Mouse (Mus musculus) mesoderm, embryonic 11.5 days (tissue): ENCODE measurements around the gene Ttc23.

Experiments used
- DNase-seq: peaks from one replicate; pipeline ENCODE4 v3.0.0-alpha.2; 2012; ENCODE audit warnings: low read depth, low spot score

Gene Ttc23

DNA sequence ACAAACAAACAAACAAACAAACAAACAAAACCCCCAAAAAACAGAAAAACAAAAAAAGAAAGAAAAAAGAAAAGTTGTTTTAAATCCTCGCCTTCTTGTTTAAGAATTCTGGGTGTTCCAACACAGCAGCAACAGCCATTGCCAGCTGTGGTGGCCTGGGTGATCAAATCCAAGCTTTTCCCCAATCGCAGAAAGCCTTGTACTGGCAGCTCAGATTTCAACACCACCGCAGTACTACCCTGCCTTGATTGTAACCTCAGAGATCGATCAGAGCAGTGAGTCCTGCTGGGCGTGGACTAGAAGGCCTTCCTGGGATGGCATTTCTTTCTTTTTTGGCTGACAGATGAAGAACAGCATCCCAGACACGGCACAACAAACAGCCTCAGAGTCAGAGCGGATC lies 48.7 kb downstream of the Ttc23 start:
- DNase-seq: no peak

GRCm38 (mm10) chr7:67697892-67698630 lies 50.9 kb downstream of the Ttc23 start:
- no peak for DNase-seq

DNA sequence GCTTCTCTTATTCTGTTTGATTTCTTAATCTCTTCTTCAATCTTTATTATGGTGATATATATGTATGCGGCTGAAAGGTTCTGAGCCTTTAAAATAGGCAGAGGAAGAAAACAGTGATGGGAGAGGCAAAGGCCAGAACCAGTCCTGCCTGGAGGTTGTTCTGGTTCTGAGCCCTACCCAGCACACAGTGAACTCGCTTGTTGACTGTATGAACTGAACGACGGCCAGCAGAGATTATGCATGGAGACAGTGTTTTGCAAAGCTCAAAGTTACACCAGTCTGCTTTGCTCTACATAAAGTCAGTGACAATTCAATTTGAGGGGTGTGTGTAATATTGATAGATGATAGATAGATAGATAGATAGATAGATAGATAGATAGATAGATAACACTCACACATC lies 52.1 kb downstream of the Ttc23 start:
- DNase-seq: no peak

DNA sequence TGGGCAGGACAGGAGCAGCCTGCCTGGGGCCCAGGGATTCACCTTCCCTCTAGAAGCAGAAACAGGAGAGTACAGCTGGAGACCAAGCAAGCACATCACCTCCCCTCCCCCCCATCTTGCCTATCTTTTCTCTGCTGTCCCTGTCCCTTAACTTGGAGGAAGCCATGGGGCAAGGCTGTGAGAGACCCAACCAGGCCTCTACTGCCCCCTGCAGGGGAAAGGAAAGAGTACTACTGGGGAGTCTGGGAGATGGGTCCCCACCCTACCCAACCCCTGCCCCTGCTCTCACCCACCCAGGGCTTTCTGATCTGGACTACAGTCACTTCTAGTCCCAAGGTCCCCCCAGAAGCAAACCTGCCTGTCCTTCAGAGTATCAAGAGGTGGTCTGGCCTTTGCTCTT lies 53.6 kb downstream of the Ttc23 start:
- DNase-seq: peak; percentile 45

DNA sequence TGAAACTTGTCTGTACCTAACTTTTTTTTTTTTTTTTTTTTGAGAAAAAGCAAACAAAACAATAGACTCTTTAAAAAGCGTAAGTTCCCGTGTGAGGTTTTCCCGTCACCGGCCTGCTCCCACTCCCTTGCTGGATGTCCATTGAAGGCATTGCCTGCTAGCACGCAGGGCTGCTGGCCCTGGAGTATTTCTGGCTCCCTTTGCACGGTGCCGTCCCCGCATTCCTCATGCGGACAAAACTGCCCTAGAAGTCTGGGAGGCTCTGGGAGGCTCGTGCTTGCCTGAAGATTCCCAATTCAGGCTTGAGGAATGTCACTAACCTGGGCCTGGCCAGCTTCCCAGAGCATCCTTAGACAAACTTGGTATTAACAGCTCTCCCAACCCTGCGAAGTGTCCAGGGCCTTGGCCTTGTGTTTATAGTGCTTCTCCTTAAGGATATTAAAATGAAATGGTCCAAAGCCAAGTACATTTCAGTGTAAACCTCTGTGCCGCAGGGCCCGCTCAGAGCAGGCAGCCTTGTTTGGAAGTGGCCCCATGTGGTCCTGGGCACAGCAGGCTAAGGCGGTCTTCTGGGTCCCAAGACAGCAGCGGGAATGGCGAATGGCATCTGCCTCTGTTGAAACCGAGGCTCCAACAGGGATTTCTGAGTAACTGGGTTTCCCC lies 54.2 kb downstream of the Ttc23 start:
- no peak for DNase-seq

DNA sequence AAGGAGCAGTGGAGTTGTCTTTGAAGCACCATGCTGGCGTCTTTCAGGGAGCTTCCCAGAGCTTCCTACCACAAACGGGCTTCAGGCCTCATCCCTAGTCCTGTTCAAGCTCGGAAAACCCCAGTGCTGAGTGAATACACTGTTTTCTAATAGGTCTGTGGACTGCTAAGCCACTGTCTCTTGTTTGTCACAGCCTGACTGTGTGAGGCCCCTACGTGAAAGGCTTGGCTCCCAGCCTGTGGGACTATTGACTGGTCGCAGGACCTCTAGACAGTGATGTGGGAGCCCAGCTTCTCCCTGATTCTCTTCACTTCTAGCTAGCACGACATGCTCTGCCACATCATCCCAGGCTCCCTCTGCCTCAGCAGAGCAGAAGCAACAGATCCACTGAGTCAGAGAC lies 61.0 kb downstream of the Ttc23 start:
- DNase-seq: no peak

- no peak for DNase-seq
Observed at GRCm38 (mm10) chr7:67710216-67710615, 63.0 kb downstream of the Ttc23 start.

DNA sequence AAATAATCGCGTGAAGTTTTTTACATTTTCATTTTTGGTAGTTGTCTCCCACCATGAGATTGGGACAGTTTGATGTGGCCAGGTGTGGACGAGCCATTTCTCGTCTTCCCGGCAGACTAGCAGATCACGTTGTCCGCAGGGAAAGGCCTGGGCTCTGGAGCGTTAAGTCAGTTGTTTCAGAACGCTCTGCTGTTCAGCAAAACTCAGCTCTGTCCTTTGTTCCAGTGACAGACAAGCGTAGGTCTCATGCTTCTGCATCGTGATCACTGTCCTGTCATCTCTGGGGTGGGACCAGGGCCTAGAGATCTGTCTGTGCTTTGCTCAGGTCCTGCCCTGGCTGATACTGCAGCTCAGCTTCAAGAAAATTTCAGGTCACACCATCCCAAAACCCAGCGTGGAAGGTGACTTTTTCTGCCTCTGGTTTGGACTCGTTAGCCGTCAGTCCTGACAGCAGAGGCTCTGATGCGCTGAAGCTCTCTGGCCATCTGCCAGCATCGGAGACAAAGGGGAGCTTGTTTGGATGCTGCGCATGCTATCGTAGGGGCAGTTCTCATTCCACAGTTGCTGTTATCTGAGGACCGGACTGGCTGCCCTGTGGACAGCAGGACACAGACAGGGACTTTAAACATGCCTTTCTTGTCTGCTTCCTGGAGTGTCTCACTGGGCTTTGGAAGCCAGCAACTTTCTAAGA lies 66.8 kb downstream of the Ttc23 start:
- DNase-seq: peak; percentile 68

- no peak for DNase-seq
Observed at GRCm38 (mm10) chr7:67715176-67715575, 68.0 kb downstream of the Ttc23 start.

- DNase-seq: no peak
Observed at GRCm38 (mm10) chr7:67716213-67716878, 69.1 kb downstream of the Ttc23 start.

DNA sequence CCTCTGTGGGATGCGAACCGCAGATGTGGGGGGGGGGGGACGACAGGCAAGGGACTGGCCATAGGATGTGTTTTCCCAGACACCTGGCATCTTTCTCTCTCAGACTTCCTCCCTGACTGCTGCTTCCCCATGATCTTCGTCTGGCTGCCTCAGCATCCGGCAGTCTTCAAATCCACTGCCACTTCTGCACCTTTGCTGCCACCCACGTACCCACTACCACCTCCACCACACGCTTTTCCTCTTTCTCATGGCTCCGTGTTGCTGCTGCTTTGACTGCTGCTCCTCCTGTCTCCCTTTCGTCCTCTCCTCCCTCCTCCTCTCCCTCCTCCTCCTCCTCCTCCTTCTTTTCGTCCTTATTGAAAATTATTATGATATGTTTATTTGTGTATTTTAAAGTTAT lies 69.7 kb downstream of the Ttc23 start:
- DNase-seq: no peak

- DNase-seq: no peak
Observed at GRCm38 (mm10) chr7:67717520-67717919, 70.3 kb downstream of the Ttc23 start.

DNA sequence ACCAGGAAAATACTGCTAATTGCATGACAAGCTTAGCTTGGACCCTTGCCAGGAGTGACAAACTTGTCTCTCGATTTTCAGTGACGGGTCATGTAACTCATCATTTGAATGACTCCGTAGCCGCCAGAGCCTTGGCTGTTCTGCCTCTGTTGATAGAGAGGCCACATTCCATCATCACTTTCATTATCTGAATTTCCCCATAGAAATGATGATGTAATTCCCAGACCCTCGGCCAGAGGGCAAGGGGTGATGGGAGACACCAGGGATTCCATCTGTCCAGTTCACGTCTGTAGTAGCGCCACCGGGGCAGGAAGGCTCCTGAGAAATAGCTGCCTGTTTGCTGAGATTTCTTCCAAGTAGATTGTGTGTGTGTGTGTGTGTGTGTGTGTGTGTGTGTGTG lies 71.6 kb downstream of the Ttc23 start:
- DNase-seq: no peak

GRCm38 (mm10) chr7:67722163-67722562 lies 75.0 kb downstream of the Ttc23 start:
- DNase-seq: no peak

GRCm38 (mm10) chr7:67724536-67724935 lies 77.3 kb downstream of the Ttc23 start:
- DNase-seq: no peak

GRCm38 (mm10) chr7:67725016-67725415 lies 77.8 kb downstream of the Ttc23 start:
- peak; percentile 30 for DNase-seq

GRCm38 (mm10) chr7:67728203-67728602 lies 81.0 kb downstream of the Ttc23 start:
- no peak for DNase-seq

DNA sequence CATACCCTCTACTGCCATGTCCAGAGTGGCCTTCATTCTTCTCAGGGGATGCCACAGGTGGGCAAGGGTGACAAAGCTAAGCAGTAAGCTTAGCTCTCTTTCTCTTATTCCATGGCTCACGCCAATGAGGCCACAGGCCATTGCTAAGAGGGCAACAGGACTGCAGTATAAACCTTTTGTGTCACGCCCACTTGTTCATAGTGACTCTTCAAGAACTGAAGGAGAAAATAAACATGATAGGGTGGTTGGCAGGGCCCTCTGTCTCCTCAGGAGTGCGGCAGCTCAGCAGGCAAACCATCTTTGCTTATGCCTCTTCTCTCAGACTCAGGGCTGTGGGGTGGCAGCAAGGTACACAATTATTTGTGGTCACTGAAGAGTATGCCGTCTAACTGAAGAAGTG lies 81.6 kb downstream of the Ttc23 start:
- DNase-seq: no peak

GRCm38 (mm10) chr7:67730431-67731110 lies 83.4 kb downstream of the Ttc23 start:
- no peak for DNase-seq

- DNase-seq: no peak
Observed at GRCm38 (mm10) chr7:67732276-67732675, 85.1 kb downstream of the Ttc23 start.

DNA sequence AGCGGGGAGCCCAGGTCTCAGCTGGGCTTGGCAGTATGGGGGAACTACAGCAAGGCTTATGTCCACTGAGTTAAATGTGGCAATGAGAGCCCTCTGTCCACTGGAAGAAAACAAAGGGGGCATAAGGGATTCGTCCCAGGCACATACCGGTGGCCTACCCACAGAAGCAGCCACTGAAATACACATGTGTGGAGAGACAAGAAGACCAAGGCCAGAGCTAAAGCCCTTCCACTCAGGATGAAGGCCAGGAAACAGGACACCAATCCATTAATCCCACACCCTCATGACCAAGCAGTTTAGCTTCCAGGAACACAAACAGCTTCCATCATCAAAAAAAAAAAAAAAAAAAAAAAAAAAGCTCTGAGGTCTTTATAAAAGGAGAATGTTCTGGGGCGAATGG lies 93.2 kb downstream of the Ttc23 start:
- no peak for DNase-seq

DNA sequence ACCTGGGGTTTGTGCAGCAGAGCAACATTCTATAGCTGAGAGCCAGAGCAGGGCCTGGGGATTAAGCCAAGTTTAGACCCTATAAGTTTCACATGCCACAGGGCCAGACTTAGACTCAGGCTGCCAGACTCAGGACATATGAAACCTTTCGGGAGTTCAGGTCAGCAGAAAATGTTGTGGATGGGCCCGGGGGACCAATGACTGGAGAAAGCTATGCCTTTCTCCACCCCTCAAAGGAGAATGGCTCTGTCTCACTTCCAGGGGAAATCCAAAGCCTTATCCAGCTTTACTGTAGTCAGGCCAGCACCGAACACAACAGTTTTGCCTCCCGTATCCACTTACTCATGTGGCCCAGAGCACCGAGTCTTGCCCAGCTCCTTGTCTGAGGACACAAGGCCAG lies 93.6 kb downstream of the Ttc23 start:
- peak; percentile 17 for DNase-seq
